In the genomic region with DNA sequence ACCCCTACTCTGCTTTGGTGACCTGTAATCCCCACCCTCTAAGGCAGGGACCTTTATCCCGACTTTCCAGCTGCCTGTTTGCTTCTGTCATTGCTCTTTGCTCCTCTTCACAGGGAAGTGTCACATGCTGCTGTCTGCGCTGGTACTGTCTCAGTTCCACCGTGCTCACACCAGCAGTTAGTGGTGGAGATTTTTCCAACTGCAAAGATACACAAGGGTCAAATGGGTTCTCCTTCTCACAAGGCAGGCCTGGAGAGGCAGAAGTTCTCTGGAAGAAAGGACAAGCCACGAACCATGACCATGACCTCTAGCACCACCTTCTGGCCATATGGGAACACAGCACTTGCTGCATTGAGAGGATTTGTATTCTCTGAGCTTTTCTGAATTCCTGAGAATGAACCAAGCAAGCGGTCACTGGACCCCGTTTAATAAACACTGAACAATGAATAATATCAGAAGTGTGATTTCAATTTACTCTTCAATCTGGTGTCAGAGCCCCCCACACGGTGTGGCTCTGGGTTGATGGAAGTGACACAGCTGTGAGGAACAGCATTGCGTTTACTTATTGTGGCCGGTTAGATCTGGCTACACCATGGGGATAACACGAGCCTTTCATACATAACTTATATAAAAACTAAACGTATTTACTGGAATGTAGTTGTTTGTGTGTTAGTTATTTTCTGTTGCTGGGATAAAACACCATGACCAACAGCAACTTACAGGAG, we compare ENCODE assay signal across 8 mouse cellular contexts. TPM values are rescaled to one million over a fixed set of nuclear protein-coding genes. Genes with fewer than 3 reads are reported as not detected.
A peak's percentile ranks its signal among the peaks of the same experiment; 100 is the strongest.
DNase-seq lines count a peak whose midpoint lies in the region; ATAC-seq lines count a peak whose summit lies in the region.

No protein-coding gene starts in this region.

- 0 out of 2 replicates have a peak, but pooled peaks have one; percentile 47 for ATAC-seq in embryonic facial prominence, embryonic 11.5 days (replicated peaks; ENCODE audit: insufficient number of reproducible peaks, low FRiP score, low TSS enrichment, low read depth)

- peaks cover 3% of the 10 kb centered on the region; the same call in 1 of the 2 replicates for H3K36me3 ChIP-seq in heart, embryonic 10.5 days
- H3K36me3 ChIP-seq in embryonic facial prominence, embryonic 11.5 days (replicated peaks; ENCODE audit: control insufficient read depth, insufficient read depth, low read depth, low read length), result no peaks in the 10 kb centered on the region

- no peak overlapping the region for H3K4me2 ChIP-seq in embryonic facial prominence, embryonic 11.5 days (ENCODE audit: low read depth, low read length)

- H3K9ac ChIP-seq in embryonic facial prominence, embryonic 11.5 days (replicated peaks; ENCODE audit: low read length), result no peak overlapping the region

- H3K4me3 ChIP-seq in heart, embryonic 10.5 days, result no peak overlapping the region
- H3K4me3 ChIP-seq in embryonic facial prominence, embryonic 11.5 days (ENCODE audit: low read depth, low read length), result no peak overlapping the region

- WGBS in heart, embryonic 10.5 days, result 38% methylated on average over 11 of the region's 11 CpGs
- 34% methylated on average over 11 of the region's 11 CpGs for WGBS in embryonic facial prominence, embryonic 11.5 days

- no peak overlapping the region for H3K27ac ChIP-seq in heart, embryonic 10.5 days
- H3K27ac ChIP-seq in embryonic facial prominence, embryonic 11.5 days (replicated peaks; ENCODE audit: low read depth, low read length), result no peak overlapping the region

- H3K9me3 ChIP-seq in heart, embryonic 10.5 days, result no peaks in the 10 kb centered on the region
- H3K9me3 ChIP-seq in embryonic facial prominence, embryonic 11.5 days (replicated peaks; ENCODE audit: control insufficient read depth, low read length), result no peaks in the 10 kb centered on the region

- peaks cover 11% of the 10 kb centered on the region; the same call in 1 of the 2 replicates for H3K27me3 ChIP-seq in heart, embryonic 10.5 days (ENCODE audit: insufficient read depth, poor library complexity, severe bottlenecking)
- H3K27me3 ChIP-seq in embryonic facial prominence, embryonic 11.5 days (ENCODE audit: control insufficient read depth, insufficient read depth, low read length), result no peaks in the 10 kb centered on the region

- intact Hi-C loops in heart, postnatal 36 days (cut with DNase I), result loop anchor here (1.0 kb wide), 1 partner anchor 107 kb away; no protein-coding TSS in a partner anchor

- H3K4me1 ChIP-seq in heart, embryonic 10.5 days, result 0 out of 2 replicates have a peak, but pooled peaks cover 4% of the 10 kb centered on the region
- no peaks in the 10 kb centered on the region for H3K4me1 ChIP-seq in embryonic facial prominence, embryonic 11.5 days (ENCODE audit: control insufficient read depth, insufficient read depth, low read length)

- DNase-seq in heart, adult 11 months, result peak; percentile 91
- DNase-seq in heart, embryonic 10.5 days (ENCODE audit: low spot score), result no peak
- peak; percentile 67 to 72 for DNase-seq in adrenal gland, postnatal 36 days
- DNase-seq in embryonic facial prominence, embryonic 11.5 days (ENCODE audit: low spot score), result peak; percentile 88
- DNase-seq in heart, postnatal 36 days, result peak; percentile 61 to 62
- peak; percentile 67 to 73 for DNase-seq in kidney, postnatal 25 days
- DNase-seq in lung, postnatal 14 days, result peak; percentile 59
- DNase-seq in retina, postnatal 7 days (ENCODE audit: low read depth, low spot score), result peak; percentile 62

RNA-seq across cellular contexts. Expression of gene Adra1d, which starts 32.0 kb away (rescaled TPM):
- 0.21 and 0.59 TPM in 2 replicates for polyA plus RNA-seq in heart, embryonic 10.5 days (2016; fragmentation: Nextera tagmentation; extraction: Ambion mirVana)
- total RNA-seq in adrenal gland, postnatal 36 days (2021), result 10 to 100 TPM; 20.7 to 26.7 TPM
- polyA plus RNA-seq in embryonic facial prominence, embryonic 11.5 days (2014; fragmentation: Nextera tagmentation; extraction: Ambion mirVana), result 0.14 TPM in 1 of 2 replicates, not detected in the other
- total RNA-seq in heart, postnatal 36 days (2021), result 1 to 10 TPM; 3.3 to 3.8 TPM

RNA-seq across cellular contexts. Expression of gene Smox, which starts 38.8 kb away (rescaled TPM):
- 26.1 and 28.0 TPM in 2 replicates for polyA plus RNA-seq in heart, embryonic 10.5 days (2016; fragmentation: Nextera tagmentation; extraction: Ambion mirVana)
- total RNA-seq in adrenal gland, postnatal 36 days (2021), result 10 to 100 TPM; 28.2 to 30.5 TPM
- polyA plus RNA-seq in embryonic facial prominence, embryonic 11.5 days (2014; fragmentation: Nextera tagmentation; extraction: Ambion mirVana), result 33.6 and 38.7 TPM in 2 replicates
- 10 to 100 TPM; 21.4 to 22.2 TPM for total RNA-seq in heart, postnatal 36 days (2021)

Comparison
In these comparisons a context has a peak if more than half of its experiments do, and no peak if none do; other contexts are left out.
1. RNA of gene Adra1d, which starts 32.0 kb away (total RNA-seq): 20.7 to 26.7 TPM in adrenal gland, postnatal 36 days; 3.3 to 3.8 TPM in heart, postnatal 36 days; every median in the first group is over 4 times any median in the second.